Mouse (Mus musculus): ENCODE measurements around the gene Misp. TPM values are rescaled to one million over a fixed set of nuclear protein-coding genes. Genes with fewer than 3 reads are reported as not detected.

Misp gene
- polyA plus RNA-seq, 1 experiment from 2014 or later, result 0.69 TPM

DNA sequence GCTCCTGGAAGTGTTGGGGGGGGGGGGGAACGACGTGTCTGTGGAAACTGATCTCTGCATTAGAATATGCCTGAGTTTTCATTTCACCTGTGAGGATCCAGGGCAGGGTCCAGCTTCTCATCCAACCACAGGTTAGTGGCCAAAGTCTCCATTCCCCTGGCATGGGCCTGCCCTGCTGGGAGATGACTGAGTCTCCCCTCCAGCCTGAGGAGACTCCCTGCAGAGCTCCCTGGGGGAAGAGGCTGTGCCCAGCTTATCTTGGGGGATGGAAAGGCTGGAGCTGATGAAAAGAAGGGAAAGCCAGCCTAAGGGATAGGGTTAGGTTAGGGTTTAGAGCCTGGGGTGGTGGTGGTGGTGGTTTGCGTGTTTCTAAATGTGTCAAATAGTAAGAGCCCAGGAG lies 19.0 kb upstream of the Misp start:
- 19% methylated on average over 3 of the region's 3 CpGs for WGBS
- Histone ChIP-seq H3K27ac (ENCODE audit: low read depth, low read length) (peak overlapping the region; percentile 96), H3K4me2 (replicated peaks; ENCODE audit: low read depth, low read length) (0 out of 2 replicates have a peak overlapping the region, but pooled peaks have one; percentile 11), H3K4me3 (ENCODE audit: low read depth, low read length) (no peak overlapping the region), H3K36me3 (ENCODE audit: control insufficient read depth, insufficient read depth, low read length) (no peaks in the 10 kb centered on the region), H3K9ac (ENCODE audit: low read depth, low read length) (peak overlapping the region; percentile 42; the same call in 1 of the 2 replicates), H3K4me1 (replicated peaks; ENCODE audit: control insufficient read depth, insufficient read depth, low read length) (peaks cover 36% of the 10 kb centered on the region), H3K9me3 (ENCODE audit: control insufficient read depth, low read length) (no peaks in the 10 kb centered on the region), H3K27me3 (ENCODE audit: control insufficient read depth, insufficient read depth, low read length) (no peaks in the 10 kb centered on the region)
- no peak for ATAC-seq (ENCODE audit: low FRiP score)
- no peak for DNase-seq (ENCODE audit: low spot score)

DNA sequence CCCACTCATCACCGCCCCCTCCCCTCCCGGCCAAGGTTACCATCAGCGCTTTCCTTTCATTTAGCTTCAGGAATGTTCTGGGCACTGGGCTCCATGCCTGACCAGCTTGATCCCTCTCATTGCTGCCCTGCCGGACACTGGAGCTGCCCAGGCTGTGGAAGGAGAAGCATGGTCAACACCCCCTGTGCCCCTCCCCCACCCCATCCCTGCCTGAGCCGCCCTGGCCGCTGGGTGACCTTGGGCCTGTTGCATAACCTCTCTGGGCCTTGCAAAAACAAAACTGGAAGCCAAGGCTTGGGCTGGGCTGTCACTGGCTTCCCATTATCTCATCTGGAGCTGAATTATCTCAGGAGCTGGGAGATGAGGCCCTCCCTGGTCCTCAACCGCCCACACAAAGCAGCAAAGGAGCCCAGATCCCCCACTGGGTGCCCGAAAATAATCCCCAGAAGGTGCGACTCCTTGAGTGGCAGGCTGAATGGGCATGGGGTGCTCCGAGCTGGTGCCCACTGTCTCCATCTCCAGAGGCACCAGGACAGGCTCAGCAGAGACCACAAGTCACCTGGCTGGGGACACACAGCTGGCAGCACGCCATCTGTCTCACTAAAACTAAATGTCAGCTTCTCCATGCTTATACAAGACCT lies 18.3 kb upstream of the Misp start:
- Histone ChIP-seq H3K36me3 (ENCODE audit: control insufficient read depth, insufficient read depth, low read length) (no peaks in the 10 kb centered on the region), H3K4me3 (ENCODE audit: low read depth, low read length) (no peak overlapping the region), H3K4me2 (replicated peaks; ENCODE audit: low read depth, low read length) (0 out of 2 replicates have a peak overlapping the region, but pooled peaks have one; percentile 11), H3K9me3 (ENCODE audit: control insufficient read depth, low read length) (no peaks in the 10 kb centered on the region), H3K27ac (ENCODE audit: low read depth, low read length) (peak overlapping the region; percentile 96), H3K4me1 (replicated peaks; ENCODE audit: control insufficient read depth, insufficient read depth, low read length) (peaks cover 33% of the 10 kb centered on the region), H3K27me3 (ENCODE audit: control insufficient read depth, insufficient read depth, low read length) (no peaks in the 10 kb centered on the region), H3K9ac (ENCODE audit: low read depth, low read length) (peak overlapping the region; percentile 42; the same call in 1 of the 2 replicates)
- DNase-seq (ENCODE audit: low spot score) (no peak), ATAC-seq (ENCODE audit: low FRiP score) (0 out of 2 replicates have a peak, but pooled peaks have one; percentile 9)
- 42% methylated on average over 11 of the region's 11 CpGs for WGBS

DNA sequence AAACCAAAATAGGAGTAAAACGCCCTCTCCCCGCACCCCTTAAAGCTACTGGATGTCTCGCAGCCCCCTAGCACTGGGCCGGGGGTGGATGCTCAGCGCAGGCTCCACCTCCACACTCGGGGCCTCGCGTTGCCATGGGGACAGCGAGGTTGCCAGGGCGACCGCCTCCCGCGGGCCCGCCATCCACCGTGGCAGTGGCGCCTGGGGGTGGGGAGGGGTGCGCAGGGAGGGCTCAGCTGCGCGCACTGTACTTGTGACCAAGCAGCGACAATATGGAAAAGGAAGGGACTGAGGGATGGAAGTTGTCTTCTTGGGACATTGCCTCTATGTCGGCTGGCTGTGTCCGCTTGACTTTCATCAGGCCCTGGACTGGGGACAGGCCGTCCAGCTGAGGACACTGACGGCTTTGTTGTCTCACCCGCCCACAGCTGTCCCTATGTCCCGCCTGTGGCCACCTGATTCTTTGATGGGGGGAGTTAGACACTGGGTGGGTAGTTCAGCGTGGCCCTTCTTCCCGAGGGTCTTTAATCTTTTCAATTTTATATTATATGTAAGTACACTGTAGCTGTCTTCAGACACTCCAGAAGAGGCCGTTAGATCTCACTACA lies 17.0 kb upstream of the Misp start:
- Histone ChIP-seq H3K36me3 (ENCODE audit: control insufficient read depth, insufficient read depth, low read length) (no peaks in the 10 kb centered on the region), H3K9ac (ENCODE audit: low read depth, low read length) (peak overlapping the region; percentile 46), H3K27ac (ENCODE audit: low read depth, low read length) (peak overlapping the region; percentile 96), H3K27me3 (ENCODE audit: control insufficient read depth, insufficient read depth, low read length) (no peaks in the 10 kb centered on the region), H3K4me3 (ENCODE audit: low read depth, low read length) (peak overlapping the region; percentile 25), H3K9me3 (ENCODE audit: control insufficient read depth, low read length) (no peaks in the 10 kb centered on the region), H3K4me1 (replicated peaks; ENCODE audit: control insufficient read depth, insufficient read depth, low read length) (peaks cover 33% of the 10 kb centered on the region), H3K4me2 (replicated peaks; ENCODE audit: low read depth, low read length) (peak overlapping the region; percentile 56)
- 4% methylated on average over 29 of the region's 29 CpGs for WGBS
- DNase-seq (ENCODE audit: low spot score) (peak; percentile 95), ATAC-seq (ENCODE audit: low FRiP score) (peak; percentile 95)

DNA sequence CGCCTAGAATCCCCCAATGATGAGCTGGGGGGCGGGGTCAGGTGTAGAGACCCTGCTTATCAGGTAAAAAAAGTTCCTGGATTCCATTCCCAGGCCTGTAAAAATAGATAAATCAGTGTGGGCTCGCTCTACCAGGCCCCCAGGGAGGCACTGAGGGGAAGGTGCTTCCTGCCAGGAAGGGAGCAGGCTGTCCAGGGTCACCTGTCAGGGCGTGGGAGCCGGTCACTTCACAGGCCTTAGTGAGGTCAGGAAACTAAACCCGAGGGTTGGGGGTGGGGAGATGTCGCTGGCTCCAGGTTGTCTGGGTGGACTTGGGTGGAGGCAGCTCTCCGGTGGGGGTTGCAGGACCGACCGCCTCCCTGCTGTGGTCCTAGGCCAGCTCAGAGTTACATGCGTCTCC lies 15.2 kb upstream of the Misp start:
- Histone ChIP-seq H3K9me3 (ENCODE audit: control insufficient read depth, low read length) (no peaks in the 10 kb centered on the region), H3K27ac (ENCODE audit: low read depth, low read length) (no peak overlapping the region), H3K4me1 (replicated peaks; ENCODE audit: control insufficient read depth, insufficient read depth, low read length) (peaks cover 33% of the 10 kb centered on the region), H3K27me3 (ENCODE audit: control insufficient read depth, insufficient read depth, low read length) (no peaks in the 10 kb centered on the region), H3K36me3 (ENCODE audit: control insufficient read depth, insufficient read depth, low read length) (no peaks in the 10 kb centered on the region), H3K4me2 (replicated peaks; ENCODE audit: low read depth, low read length) (no peak overlapping the region), H3K4me3 (ENCODE audit: low read depth, low read length) (no peak overlapping the region), H3K9ac (ENCODE audit: low read depth, low read length) (0 out of 2 replicates have a peak overlapping the region, but pooled peaks have one; percentile 31)
- ATAC-seq (ENCODE audit: low FRiP score), result no peak
- WGBS, result 70% methylated on average over 11 of the region's 11 CpGs
- no peak for DNase-seq (ENCODE audit: low spot score)

DNA sequence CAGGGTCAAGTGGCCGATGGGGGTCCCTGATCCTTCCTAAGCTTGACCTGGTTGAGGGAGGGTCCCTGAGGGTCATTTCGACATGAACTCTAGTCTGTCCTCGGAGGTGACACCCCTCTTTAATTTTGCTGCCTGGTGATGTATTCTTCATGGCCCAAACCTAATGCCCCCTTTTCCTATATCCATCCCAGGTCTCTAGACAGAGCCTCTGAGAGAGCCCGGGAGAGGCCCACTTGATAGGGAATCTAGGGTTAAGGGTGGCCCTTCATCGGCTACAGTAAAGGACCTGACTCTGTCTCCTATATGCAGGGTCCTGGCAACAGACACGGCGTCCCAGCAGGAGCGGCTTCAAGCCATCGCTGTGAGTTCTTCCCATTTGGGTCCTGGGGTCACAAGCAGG lies 14.5 kb upstream of the Misp start:
- ATAC-seq (ENCODE audit: low FRiP score), result no peak
- Histone ChIP-seq H3K36me3 (ENCODE audit: control insufficient read depth, insufficient read depth, low read length) (0 out of 2 replicates have a peak, but pooled peaks cover 4% of the 10 kb centered on the region), H3K27me3 (ENCODE audit: control insufficient read depth, insufficient read depth, low read length) (no peaks in the 10 kb centered on the region), H3K4me2 (replicated peaks; ENCODE audit: low read depth, low read length) (no peak overlapping the region), H3K27ac (ENCODE audit: low read depth, low read length) (no peak overlapping the region), H3K9ac (ENCODE audit: low read depth, low read length) (no peak overlapping the region), H3K4me3 (ENCODE audit: low read depth, low read length) (no peak overlapping the region), H3K4me1 (replicated peaks; ENCODE audit: control insufficient read depth, insufficient read depth, low read length) (peaks cover 31% of the 10 kb centered on the region), H3K9me3 (ENCODE audit: control insufficient read depth, low read length) (no peaks in the 10 kb centered on the region)
- 91% methylated on average over 9 of the region's 9 CpGs for WGBS
- DNase-seq (ENCODE audit: low spot score), result no peak

DNA sequence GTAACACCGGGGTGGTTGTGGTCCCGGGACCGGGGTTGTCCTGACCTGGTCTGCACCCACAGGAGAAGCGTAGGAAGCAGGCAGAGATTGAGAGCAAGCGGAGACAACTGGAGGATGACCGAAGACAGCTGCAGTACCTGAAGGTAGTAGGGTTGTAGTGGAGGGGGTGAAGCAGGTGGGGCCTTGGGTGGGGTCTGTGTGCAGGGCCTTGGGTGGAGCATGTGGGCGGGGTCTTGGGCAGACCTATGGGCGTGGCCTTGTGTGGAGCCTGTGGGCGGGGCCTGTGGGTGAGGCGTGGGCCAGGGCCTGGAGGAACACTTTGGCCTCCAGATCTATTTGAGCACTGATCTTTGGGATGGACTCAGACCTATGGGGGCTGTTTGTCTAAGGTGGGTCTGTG lies 13.8 kb upstream of the Misp start:
- Histone ChIP-seq H3K9me3 (ENCODE audit: control insufficient read depth, low read length) (no peaks in the 10 kb centered on the region), H3K27me3 (ENCODE audit: control insufficient read depth, insufficient read depth, low read length) (no peaks in the 10 kb centered on the region), H3K36me3 (ENCODE audit: control insufficient read depth, insufficient read depth, low read length) (0 out of 2 replicates have a peak, but pooled peaks cover 4% of the 10 kb centered on the region), H3K4me2 (replicated peaks; ENCODE audit: low read depth, low read length) (no peak overlapping the region), H3K27ac (ENCODE audit: low read depth, low read length) (no peak overlapping the region), H3K9ac (ENCODE audit: low read depth, low read length) (no peak overlapping the region), H3K4me3 (ENCODE audit: low read depth, low read length) (no peak overlapping the region), H3K4me1 (replicated peaks; ENCODE audit: control insufficient read depth, insufficient read depth, low read length) (peaks cover 28% of the 10 kb centered on the region)
- no peak for DNase-seq (ENCODE audit: low spot score)
- 78% methylated on average over 10 of the region's 10 CpGs for WGBS
- no peak for ATAC-seq (ENCODE audit: low FRiP score)

DNA sequence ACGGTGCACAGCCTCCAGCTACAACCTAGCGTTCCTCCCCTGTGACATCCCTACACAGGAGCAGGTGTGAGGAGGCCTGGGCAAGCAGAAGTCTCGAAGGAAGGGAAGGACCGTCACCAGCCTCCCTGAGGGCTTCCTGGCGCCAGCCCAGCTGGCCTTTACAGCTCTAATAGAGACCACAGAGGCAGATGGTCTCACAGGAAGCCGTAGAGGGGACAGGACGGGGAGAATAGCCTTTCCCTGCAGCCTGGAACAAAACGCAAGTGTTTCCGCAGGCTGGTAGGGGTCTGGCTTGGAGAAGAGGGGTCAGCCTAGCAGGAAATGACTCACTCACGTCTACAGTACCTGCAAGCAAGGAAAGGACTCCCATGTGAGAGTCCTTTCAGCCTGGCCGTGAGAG lies 13.0 kb upstream of the Misp start:
- Histone ChIP-seq H3K9ac (ENCODE audit: low read depth, low read length) (no peak overlapping the region), H3K27ac (ENCODE audit: low read depth, low read length) (peak overlapping the region; percentile 76)

DNA sequence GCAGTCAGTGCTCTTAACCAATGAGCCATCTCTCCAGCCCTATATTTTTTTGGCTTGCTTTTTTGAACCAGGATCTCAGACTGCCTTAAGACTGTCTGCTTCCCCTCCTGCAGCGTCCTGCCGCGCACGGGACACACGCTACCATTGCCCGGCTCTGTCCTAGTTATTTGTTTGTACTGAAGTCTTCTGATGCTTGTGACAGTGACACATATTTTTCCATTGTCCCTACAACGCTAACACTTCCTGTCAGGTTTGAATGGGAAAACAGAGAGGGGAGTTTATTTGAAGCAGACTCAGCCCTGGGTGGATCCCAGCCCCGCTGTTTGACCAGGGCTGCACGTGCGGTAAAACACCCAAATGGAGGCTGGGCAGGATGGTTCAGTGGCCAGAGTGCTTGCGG lies 12.1 kb upstream of the Misp start:
- Histone ChIP-seq H3K4me2 (replicated peaks; ENCODE audit: low read depth, low read length) (no peak overlapping the region), H3K4me3 (ENCODE audit: low read depth, low read length) (no peak overlapping the region), H3K36me3 (ENCODE audit: control insufficient read depth, insufficient read depth, low read length) (0 out of 2 replicates have a peak, but pooled peaks cover 4% of the 10 kb centered on the region), H3K27me3 (ENCODE audit: control insufficient read depth, insufficient read depth, low read length) (no peaks in the 10 kb centered on the region), H3K27ac (ENCODE audit: low read depth, low read length) (no peak overlapping the region), H3K9me3 (ENCODE audit: control insufficient read depth, low read length) (no peaks in the 10 kb centered on the region), H3K4me1 (replicated peaks; ENCODE audit: control insufficient read depth, insufficient read depth, low read length) (peaks cover 15% of the 10 kb centered on the region), H3K9ac (ENCODE audit: low read depth, low read length) (no peak overlapping the region)
- 93% methylated on average over 11 of the region's 11 CpGs for WGBS
- ATAC-seq (ENCODE audit: low FRiP score) (no peak), DNase-seq (ENCODE audit: low spot score) (no peak)

More for the DNA sequence above, 13.0 kb upstream of the Misp start:
- no peak for DNase-seq (ENCODE audit: low spot score)
- no peak for ATAC-seq (ENCODE audit: low FRiP score)
- H3K4me3 ChIP-seq (ENCODE audit: low read depth, low read length), result no peak overlapping the region
- WGBS, result 57% methylated on average over 11 of the region's 11 CpGs
- 0 out of 2 replicates have a peak, but pooled peaks cover 4% of the 10 kb centered on the region for H3K36me3 ChIP-seq (ENCODE audit: control insufficient read depth, insufficient read depth, low read length)
- peaks cover 20% of the 10 kb centered on the region for H3K4me1 ChIP-seq (replicated peaks; ENCODE audit: control insufficient read depth, insufficient read depth, low read length)
- H3K4me2 ChIP-seq (replicated peaks; ENCODE audit: low read depth, low read length), result no peak overlapping the region
- no peaks in the 10 kb centered on the region for H3K27me3 ChIP-seq (ENCODE audit: control insufficient read depth, insufficient read depth, low read length)
- H3K9me3 ChIP-seq (ENCODE audit: control insufficient read depth, low read length), result no peaks in the 10 kb centered on the region

Data from hindbrain, embryonic 11.5 days (tissue).